In the genomic region with DNA sequence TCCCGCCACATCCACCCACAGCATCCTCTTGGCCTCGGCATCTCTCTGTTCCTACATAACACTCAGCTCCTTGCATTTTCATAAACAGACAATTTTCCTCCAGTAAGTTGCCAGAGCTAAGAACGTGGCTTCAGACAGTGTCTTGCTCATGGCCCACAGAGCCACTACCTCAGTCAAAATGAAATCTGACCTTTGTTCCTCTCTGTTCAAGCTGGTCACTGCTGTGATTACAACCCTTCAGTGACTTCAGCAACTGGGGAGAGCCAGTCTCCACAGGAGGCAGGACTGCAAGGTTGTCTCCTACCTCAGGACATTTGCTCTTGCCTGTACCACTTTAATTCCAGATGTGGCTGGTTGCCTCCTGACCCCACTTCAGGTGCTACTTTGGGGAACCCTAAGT, we compare ENCODE assay signal across 12 mouse cellular contexts.
"Had no signal": no experiment of that assay in that cellular context is flagged by ENCODE, and none has a peak within 500 bp of the region (broad histone marks: within the 10 kb centered on the region; RNA-seq: fewer than 3 reads in every experiment).

No protein-coding gene starts in this region.

- H3K4me3 ChIP-seq: layer of hippocampus, adult 2 months; limb, embryonic 13.5 days; liver, embryonic 12.5 days; midbrain, embryonic 10.5 days; neural tube, embryonic 12.5 days had no signal

- H3K27ac ChIP-seq: hindbrain, postnatal 0 days; layer of hippocampus, adult 2 months; limb, embryonic 13.5 days; liver, embryonic 12.5 days; midbrain, embryonic 10.5 days; neural tube, embryonic 12.5 days had no signal

- H3K4me1 ChIP-seq: limb, embryonic 13.5 days; midbrain, embryonic 10.5 days; neural tube, embryonic 12.5 days had no signal

- ATAC-seq: hindbrain, postnatal 0 days; liver, embryonic 12.5 days had no signal

- DNase-seq: lung, embryonic 14.5 days; lung, postnatal 4 days; midbrain, embryonic 14.5 days; spleen, adult 18-20 months; thymus, adult 18-20 months; thymus, postnatal 14 days had no signal

- H3K4me2 ChIP-seq: limb, embryonic 13.5 days; liver, embryonic 12.5 days; lung, embryonic 14.5 days; neural tube, embryonic 12.5 days had no signal

- H3K9me3 ChIP-seq: limb, embryonic 13.5 days; liver, embryonic 12.5 days; midbrain, embryonic 10.5 days; neural tube, embryonic 12.5 days had no signal

- H3K9ac ChIP-seq: limb, embryonic 13.5 days; liver, embryonic 12.5 days; lung, embryonic 14.5 days; neural tube, embryonic 12.5 days had no signal

- H3K27me3 ChIP-seq: limb, embryonic 13.5 days; liver, embryonic 12.5 days; neural tube, embryonic 12.5 days had no signal
